Mouse (Mus musculus): ENCODE results near the gene Ddx28. TPM values are rescaled to one million over a fixed set of nuclear protein-coding genes. Genes with fewer than 3 reads are reported as not detected.

Ddx28 gene
- total RNA-seq, 2 experiments from 2014 or later: 16.4 to 16.9 TPM

DNA sequence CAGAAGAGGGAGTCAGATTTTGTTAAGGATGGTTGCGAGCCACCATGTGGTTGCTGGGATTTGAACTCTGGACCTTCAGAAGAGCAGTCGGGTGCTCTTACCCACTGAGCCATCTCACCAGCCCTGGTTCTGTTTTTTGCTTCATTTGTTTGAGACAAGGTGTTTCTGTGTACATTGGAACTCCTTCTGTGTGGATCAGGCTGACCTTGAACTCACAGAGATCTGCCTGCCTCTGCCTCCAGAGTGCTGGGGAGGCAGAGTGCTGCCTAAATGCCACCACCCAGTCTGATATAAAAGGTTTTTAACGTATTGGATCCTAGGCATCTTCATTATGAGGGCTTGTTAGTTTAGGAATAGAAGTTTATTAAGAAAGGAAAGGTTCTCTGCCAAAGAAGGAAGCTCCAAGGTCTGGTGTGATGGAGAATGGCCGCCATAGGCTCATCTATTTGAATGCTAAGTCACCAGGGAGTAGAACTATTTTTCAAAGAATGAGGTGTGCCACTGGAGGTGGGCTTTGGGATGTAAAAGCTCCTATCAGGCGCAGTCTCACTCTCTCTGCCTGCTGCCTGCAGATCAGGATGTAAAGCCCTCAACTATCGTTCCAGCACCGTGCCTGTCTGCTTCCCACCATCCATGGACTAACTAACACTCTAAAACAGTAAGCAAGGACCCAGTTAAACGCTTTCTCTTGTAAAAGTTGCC, 40.5 kb downstream of the Ddx28 start:
- DNase-seq (ENCODE audit: low spot score in 2 of 2): no peak

DNA sequence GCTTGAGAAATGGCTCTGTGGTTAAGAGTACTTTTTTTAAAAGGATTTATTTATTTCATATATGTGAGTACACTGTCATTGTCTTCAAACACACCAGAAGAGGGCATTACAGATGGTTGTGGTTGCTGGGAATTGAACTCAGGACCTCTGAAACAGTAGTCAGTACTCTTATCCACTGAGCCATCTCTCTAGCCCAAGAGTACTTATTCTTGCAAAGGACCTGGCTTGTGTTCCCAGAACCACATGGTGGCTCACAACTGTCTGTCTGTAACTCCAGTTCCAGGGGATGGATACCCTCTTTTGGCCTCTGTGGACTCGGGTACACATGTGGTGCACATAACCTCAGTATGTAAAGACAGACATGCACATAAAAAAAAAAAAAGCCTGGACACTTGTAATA, 42.3 kb downstream of the Ddx28 start:
- no peak for DNase-seq (ENCODE audit: low spot score in 2 of 2)

DNA sequence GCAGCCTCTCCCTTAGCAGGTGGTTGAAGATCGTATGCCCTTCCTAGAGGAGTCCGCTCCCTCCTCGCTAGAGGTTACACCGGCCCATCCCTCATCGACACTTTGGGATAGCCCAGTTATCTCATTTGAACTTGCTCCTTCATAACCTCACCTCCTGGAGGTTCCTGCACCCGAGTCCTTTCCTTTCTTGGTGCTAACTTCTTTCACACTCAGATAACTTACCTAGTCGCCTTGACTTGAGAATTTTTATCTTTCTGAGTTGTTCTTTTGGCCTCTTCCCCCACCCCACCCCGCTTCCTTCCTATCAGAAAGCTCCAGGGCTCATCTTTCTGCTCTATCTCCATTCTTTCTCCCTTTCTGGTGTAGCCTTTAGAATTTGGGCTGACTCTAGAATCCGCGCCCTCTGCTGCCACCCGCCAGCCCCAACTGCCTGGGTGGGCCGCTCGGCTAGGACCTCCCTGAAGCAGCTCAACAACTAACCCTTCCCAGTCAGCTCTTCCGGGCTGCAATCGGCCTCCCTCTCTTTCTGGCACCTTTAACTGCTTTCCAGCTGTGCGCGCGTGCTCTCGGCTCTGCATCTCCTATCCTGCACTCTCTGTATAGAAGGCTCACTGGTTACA, 44.9 kb downstream of the Ddx28 start:
- no peak for DNase-seq (ENCODE audit: low spot score in 2 of 2)

DNA sequence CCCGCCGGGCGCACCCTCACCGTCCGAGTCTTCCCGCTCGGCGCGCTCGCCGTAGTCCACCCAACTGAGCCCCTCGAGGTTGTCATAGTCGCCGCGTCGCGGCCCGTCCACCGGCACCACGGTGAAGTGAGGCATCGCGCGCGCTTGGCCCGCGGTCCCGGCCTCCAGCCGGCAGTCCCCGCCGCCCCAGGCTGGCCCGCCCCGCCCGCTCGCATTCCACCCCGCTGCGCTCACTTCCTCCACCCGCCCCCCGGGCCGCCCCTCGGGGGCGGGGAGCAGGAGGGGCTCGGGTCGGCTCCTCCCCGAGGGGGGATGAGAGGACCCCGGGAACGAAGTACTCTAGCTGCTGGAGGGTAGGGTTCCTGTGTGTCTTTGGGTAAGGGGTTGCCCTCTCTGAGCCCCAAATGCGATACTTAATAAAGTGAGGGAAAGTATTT, 45.8 kb downstream of the Ddx28 start, which contains the start of gene Slc12a4:
Gene Slc12a4, minus strand, starts transcription at position 193 of the 437 bp plus-strand sequence.
- DNase-seq (ENCODE audit: low spot score in 2 of 2): peak; percentile 76 to 81

DNA sequence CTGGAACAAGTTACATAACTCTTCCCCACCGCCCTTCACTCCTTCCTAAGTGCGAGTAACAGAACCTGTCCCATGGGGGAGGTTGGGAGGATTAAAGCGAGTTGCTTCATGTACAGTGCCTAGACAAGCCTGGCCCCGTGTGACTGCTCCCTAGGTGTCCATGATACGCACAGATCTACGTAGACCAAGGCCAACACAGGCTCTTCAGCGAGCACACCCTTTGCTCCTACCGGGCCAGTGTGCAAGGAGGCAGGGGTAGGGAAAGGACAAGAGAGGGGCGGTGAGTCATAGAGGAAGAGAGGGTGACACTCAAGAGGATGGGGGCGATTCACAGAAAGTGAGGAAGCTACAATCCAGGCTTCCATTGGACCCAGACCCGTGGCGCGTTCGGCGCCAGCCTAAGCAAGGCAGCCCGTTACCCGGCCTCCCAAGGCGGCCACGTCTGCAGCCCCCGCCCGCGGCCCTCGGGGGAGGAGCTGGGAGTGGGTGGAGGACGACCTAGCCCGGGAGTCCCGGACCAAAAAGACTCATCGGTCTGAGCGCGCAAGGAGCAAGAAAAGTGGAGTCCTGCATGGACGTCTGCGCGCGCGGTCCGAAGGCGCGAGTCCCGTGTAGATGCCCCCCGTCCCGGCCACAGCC, 46.3 kb downstream of the Ddx28 start:
- DNase-seq (ENCODE audit: low spot score in 2 of 2): peak in 1 of 2 experiments; percentile 68

DNA sequence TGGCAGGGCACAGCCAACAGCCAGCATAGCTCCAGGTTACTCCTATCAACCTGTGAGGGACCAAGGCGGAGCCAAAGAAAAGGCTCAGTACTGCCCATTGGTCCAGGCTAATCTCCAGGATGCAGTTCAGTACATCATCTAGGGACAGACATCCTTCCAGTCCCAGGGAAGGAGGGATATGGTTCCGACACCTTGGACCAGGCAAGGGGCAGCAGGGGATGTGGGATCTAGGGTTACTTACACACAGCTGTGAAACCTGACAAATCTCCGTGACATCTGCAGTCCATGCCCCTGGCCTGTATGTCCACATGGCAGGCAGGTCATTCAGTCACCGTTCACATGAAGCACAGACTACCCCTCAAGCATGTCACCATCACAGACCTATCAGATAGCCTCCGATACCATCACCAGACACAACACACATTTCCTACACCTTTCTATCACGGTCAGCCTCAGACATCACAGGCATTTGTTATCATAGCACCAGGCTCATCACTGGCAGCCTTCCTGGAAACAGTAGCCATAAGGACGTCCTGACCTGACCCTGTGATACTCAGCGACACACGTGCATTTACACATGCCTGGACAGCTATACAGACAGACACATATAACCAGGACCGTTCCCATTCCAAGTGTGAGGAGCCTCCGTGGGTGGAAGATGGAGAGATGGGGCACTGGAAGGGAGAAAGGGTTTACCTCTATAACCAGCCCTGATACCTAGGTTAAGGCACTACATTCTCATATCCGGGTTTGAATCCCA, 47.0 kb downstream of the Ddx28 start:
- no peak for DNase-seq (ENCODE audit: low spot score in 2 of 2)

DNA sequence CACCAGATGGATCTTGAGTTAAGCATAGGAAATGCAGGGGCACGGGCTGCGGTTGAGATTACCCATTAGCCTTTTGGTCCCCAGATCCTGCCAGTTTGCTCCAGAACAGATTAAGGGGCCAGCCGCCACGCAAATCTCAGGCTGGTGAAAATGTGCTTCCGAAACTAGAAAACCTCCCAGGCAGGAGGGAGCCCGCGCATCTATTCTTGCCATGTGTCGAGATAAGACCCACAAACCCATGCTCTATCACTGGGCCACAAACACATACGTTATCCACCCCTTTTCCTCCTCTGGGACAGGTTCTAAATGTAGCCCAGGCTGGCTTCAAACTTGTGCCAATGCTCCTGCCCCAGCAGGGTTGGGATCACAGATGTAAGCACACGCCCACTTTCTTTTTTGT, 50.1 kb downstream of the Ddx28 start:
- DNase-seq (ENCODE audit: low spot score in 2 of 2): no peak

DNA sequence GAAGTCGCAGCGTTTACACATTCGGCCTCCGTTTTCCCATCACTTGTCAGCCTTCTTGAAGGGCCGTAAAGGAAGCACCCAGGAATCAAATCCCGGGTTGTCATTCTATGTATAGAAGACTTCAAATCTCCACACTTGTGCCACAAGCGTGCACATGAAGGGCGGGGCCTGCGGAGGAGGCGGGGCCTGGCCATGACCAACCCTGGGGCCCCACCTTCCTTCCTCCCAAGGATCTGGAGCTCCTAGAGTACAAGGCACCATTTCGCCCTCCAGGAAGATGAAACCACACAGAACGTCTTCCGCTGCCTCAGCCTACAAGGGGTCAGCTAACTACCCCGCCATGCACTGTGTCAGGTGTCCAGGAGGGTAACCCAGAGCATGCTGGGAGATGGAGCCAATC, 50.6 kb downstream of the Ddx28 start:
- DNase-seq (ENCODE audit: low spot score in 2 of 2): no peak

Other genes with a start within 250 kb of the Ddx28 start
- 10 to 100 TPM; 20.1 to 24.7 TPM for gene Ranbp10, start 184.5 kb downstream of the Ddx28 start, total RNA-seq (2021)
- not detected for gene Tsnaxip1, start 184.2 kb downstream of the Ddx28 start, total RNA-seq (2021)
- gene Cenpt, start 158.6 kb downstream of the Ddx28 start, total RNA-seq (2021): 1 to 10 TPM; 5.9 to 6.5 TPM
- 10 to 100 TPM; 35.7 to 38.6 TPM for gene Thap11, start 156.8 kb downstream of the Ddx28 start, total RNA-seq (2021)
- gene Nutf2, start 151.3 kb downstream of the Ddx28 start, total RNA-seq (2021): 10 to 100 TPM; 43.9 to 46.2 TPM
- gene Edc4, start 131.0 kb downstream of the Ddx28 start, total RNA-seq (2021): 10 to 100 TPM; 35.0 to 36.7 TPM
- gene Nrn1l, start 118.3 kb downstream of the Ddx28 start, total RNA-seq (2021): 1 to 10 TPM; 1.3 to 1.6 TPM
- gene Pskh1, start 111.4 kb downstream of the Ddx28 start, total RNA-seq (2021): 10 to 100 TPM; 25.8 to 30.0 TPM
- under 1 TPM in 1 of 2 experiments, not detected in 1; 0.93 TPM for gene Ctrl, start 78.0 kb downstream of the Ddx28 start, total RNA-seq (2021)
- gene Psmb10, start 73.4 kb downstream of the Ddx28 start, total RNA-seq (2021): 10 to 100 TPM; 78.7 to 84.1 TPM
- 1 to 10 TPM in 1 of 2 experiments, under 1 TPM in 1; 0.51 to 1.8 TPM for gene Lcat, start 68.5 kb downstream of the Ddx28 start, total RNA-seq (2021)
- gene Slc12a4, start 45.8 kb downstream of the Ddx28 start, total RNA-seq (2021): 10 to 100 TPM; 45.4 to 56.9 TPM
- gene Dpep3, start 32.5 kb downstream of the Ddx28 start, total RNA-seq (2021): not detected
- gene Dus2, start 20.5 kb downstream of the Ddx28 start, total RNA-seq (2021): 10 to 100 TPM; 14.2 to 21.2 TPM
- gene Dpep2nb, start 5.9 kb downstream of the Ddx28 start, total RNA-seq (2021): not detected
- gene Nfatc3, start 47.0 kb upstream of the Ddx28 start, total RNA-seq (2021): 10 to 100 TPM; 34.5 to 50.9 TPM
- gene Esrp2, start 125.1 kb upstream of the Ddx28 start, total RNA-seq (2021): 1 to 10 TPM in 1 of 2 experiments, under 1 TPM in 1; 0.61 to 1.5 TPM
- gene Pla2g15, start 138.5 kb upstream of the Ddx28 start, total RNA-seq (2021): 10 to 100 TPM; 19.8 to 28.8 TPM
- gene Slc7a6, start 157.0 kb upstream of the Ddx28 start, total RNA-seq (2021): 10 to 100 TPM; 21.5 to 28.0 TPM
- 10 to 100 TPM; 24.1 to 25.4 TPM for gene Slc7a6os, start 199.1 kb upstream of the Ddx28 start, total RNA-seq (2021)
- 10 to 100 TPM; 22.9 to 26.6 TPM for gene Prmt7, start 199.1 kb upstream of the Ddx28 start, total RNA-seq (2021)

All from adrenal gland, adult 18-20 months (tissue).